Mouse (Mus musculus) heart, postnatal 0 days (tissue): ENCODE data around the gene Uqcr10. TPM values are rescaled to one million over a fixed set of nuclear protein-coding genes. Genes with fewer than 3 reads are reported as not detected.

Source experiments
- ATAC-seq: fragments of 200-750 bp; cut with Nextera tagmentation; 2 replicates; pipeline ENCODE4 v1.8.0; 2017; ENCODE audit warnings: low read depth, moderate number of reproducible peaks, moderate library complexity; ENCODE audit not compliant: insufficient read depth
- DNase-seq: peaks from one replicate; pipeline ENCODE4 v3.0.0-alpha.2; 2016; ENCODE audit warnings: low spot score
- H3K27ac ChIP-seq: fragments of 300-500 bp; sonication (generic); 2 replicates; pipeline ENCODE4 v1.5.1; 2014; ENCODE audit warnings: low read depth, mild to moderate bottlenecking
- H3K27me3 ChIP-seq: fragments of 300-500 bp; sonication (generic); 2 replicates; pipeline ENCODE4 v1.6.1; 2014; ENCODE audit warnings: low read length, mixed read lengths; ENCODE audit not compliant: control insufficient read depth, insufficient read depth
- H3K36me3 ChIP-seq: fragments of 300-500 bp; sonication (generic); replicated peaks from 2 replicates; pipeline ENCODE4 v1.6.1; 2014; ENCODE audit warnings: low read length, mixed read lengths; ENCODE audit not compliant: control insufficient read depth, insufficient read depth
- H3K4me1 ChIP-seq: fragments of 300-500 bp; sonication (generic); 2 replicates; pipeline ENCODE4 v1.6.1; 2014; ENCODE audit warnings: antibody characterized with exemption; ENCODE audit not compliant: control insufficient read depth, insufficient read depth
- H3K4me2 ChIP-seq: fragments of 300-500 bp; sonication (generic); 2 replicates; pipeline ENCODE4 v1.6.1; 2014; ENCODE audit warnings: low read depth, mild to moderate bottlenecking, low read length, moderate library complexity
- H3K4me3 ChIP-seq: fragments of 300-500 bp; sonication (generic); 2 replicates; pipeline ENCODE4 v1.5.1; 2014; ENCODE audit warnings: low read depth, low read length
- H3K9ac ChIP-seq: fragments of 300-500 bp; sonication (generic); replicated peaks from 2 replicates; pipeline ENCODE4 v1.6.1; 2014; ENCODE audit warnings: low read depth, low read length, mixed read lengths
- H3K9me3 ChIP-seq: fragments of 300-500 bp; sonication (generic); replicated peaks from 2 replicates; pipeline ENCODE4 v1.6.1; 2016; ENCODE audit warnings: low read length; ENCODE audit not compliant: control insufficient read depth
- CTCF ChIP-seq: IDR thresholded peaks from 2 replicates; pipeline ENCODE4 v1.5.1; 2016; ENCODE audit warnings: antibody characterized with exemption, control low read depth, low read depth
- EP300 ChIP-seq: IDR thresholded peaks from 2 replicates; pipeline ENCODE4 v1.6.1; 2016; ENCODE audit warnings: antibody characterized with exemption, low read depth
- WGBS: fragments of 180-500 bp; shearing (Covaris S2); extraction: QIAGEN DNeasy Blood & Tissue Kit; methylation state at CpG from one replicate; pipeline ENCODE4 v1.1.7; 2014; 5-methylcytosine and 5-hydroxymethylcytosine counted together
- polyA plus RNA-seq: library from polyadenylated mRNA; unstranded; fragments of >200 nt; fragmentation: Nextera tagmentation; extraction: Ambion mirVana; gene quantifications from 2 replicates; pipeline ENCODE4 v1.2.1, GENCODE M21; 2015
- total RNA-seq: library from RNA; depleted of rRNA; stranded (reverse); fragments of >200 nt; gene quantifications from 2 replicates; pipeline ENCODE4 v1.2.3, GENCODE M21; 2014; ENCODE audit warnings: low replicate concordance

The Uqcr10 gene
- total and polyA plus RNA-seq, 2 experiments from 2014 or later, result 837 to 3,434 TPM

- 0 out of 2 replicates have a peak, but pooled peaks cover 3% of the 10 kb centered on the region for H3K4me1 ChIP-seq
- H3K27me3 ChIP-seq, result no peaks in the 10 kb centered on the region
- H3K36me3 ChIP-seq, result 0 out of 2 replicates have a peak, but pooled peaks cover 9% of the 10 kb centered on the region
- WGBS, result 41% methylated on average over 12 of the region's 12 CpGs
- no peak overlapping the region for H3K4me3 ChIP-seq
- TF ChIP-seq CTCF (peak; percentile 20; the same call in 1 of the 2 replicates), EP300 (no peak)
- no peak overlapping the region for H3K9ac ChIP-seq
- DNase-seq (no peak), ATAC-seq (no peak)
- H3K4me2 ChIP-seq, result no peak overlapping the region
- H3K27ac ChIP-seq, result no peak overlapping the region
- H3K9me3 ChIP-seq, result no peaks in the 10 kb centered on the region
These were observed 30.0 kb upstream of the Uqcr10 start for GRCm38 (mm10) chr11:4734179-4734578.

GRCm38 (mm10) chr11:4731781-4732180 is 27.6 kb upstream of the Uqcr10 start:
- Histone ChIP-seq H3K9ac (no peak overlapping the region), H3K27me3 (no peaks in the 10 kb centered on the region), H3K27ac (no peak overlapping the region), H3K4me3 (no peak overlapping the region), H3K9me3 (no peaks in the 10 kb centered on the region), H3K4me1 (0 out of 2 replicates have a peak, but pooled peaks cover 3% of the 10 kb centered on the region), H3K36me3 (no peaks in the 10 kb centered on the region), H3K4me2 (no peak overlapping the region)
- DNase-seq (no peak), ATAC-seq (no peak)
- no peak for TF ChIP-seq CTCF
- TF ChIP-seq EP300, result no peak
- WGBS, result 86% methylated on average over 7 of the region's 7 CpGs

DNA sequence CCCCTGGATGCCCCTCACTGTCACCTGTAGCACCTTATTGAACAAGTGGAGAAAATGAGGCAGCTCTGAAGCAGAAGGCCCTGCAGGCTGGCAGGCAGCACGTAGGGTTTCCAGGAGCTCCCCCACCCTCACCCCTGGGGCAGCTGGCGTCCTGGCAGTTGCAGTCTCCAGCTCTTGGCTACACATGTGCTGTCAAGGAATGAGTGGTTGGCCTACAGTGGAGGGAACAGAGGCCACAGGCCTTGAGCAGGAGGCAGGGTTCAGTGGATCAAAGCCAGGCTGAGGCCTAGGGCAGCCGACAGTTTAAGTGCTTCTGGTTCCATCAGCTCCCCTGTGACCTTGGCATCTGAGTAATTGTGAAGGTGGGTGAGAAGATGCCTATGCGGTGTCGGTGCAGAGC is 26.8 kb upstream of the Uqcr10 start:
- no peak overlapping the region for H3K9ac ChIP-seq
- H3K4me3 ChIP-seq, result no peak overlapping the region
- no peak overlapping the region for H3K27ac ChIP-seq
- no peak overlapping the region for H3K4me2 ChIP-seq
- 0 out of 2 replicates have a peak, but pooled peaks cover 3% of the 10 kb centered on the region for H3K36me3 ChIP-seq
- H3K9me3 ChIP-seq, result no peaks in the 10 kb centered on the region
- 0 out of 2 replicates have a peak, but pooled peaks cover 3% of the 10 kb centered on the region for H3K4me1 ChIP-seq
- H3K27me3 ChIP-seq, result no peaks in the 10 kb centered on the region
- no peak for DNase-seq
- TF ChIP-seq EP300, result no peak
- no peak for TF ChIP-seq CTCF
- WGBS, result 72% methylated on average over 5 of the region's 5 CpGs
- no peak for ATAC-seq

DNA sequence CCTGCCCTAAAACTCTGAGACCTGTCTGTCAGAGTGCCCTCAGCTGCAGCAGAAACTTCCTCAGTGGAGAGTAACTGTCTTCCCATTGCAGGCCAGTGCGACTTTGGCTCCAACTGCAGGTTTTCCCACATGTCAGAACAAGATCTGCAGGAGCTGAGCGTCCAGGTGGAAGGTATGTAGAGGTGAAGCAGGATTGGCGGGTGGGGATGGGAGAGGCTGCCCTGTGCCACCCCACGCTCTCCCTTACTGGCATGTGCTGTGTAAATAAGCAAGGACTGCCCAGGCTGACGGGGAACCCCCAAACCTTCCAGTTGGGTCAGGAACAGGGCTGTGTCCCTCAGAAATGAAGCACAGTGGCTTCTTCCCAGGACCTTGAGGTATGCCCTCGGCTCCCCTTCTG is 26.0 kb upstream of the Uqcr10 start:
- no peak overlapping the region for H3K4me3 ChIP-seq
- H3K36me3 ChIP-seq, result peaks cover 10% of the 10 kb centered on the region
- H3K9me3 ChIP-seq, result no peaks in the 10 kb centered on the region
- 0 out of 2 replicates have a peak, but pooled peaks cover 3% of the 10 kb centered on the region for H3K4me1 ChIP-seq
- no peak for TF ChIP-seq EP300
- TF ChIP-seq CTCF, result no peak
- H3K9ac ChIP-seq, result no peak overlapping the region
- H3K27ac ChIP-seq, result no peak overlapping the region
- 71% methylated on average over 6 of the region's 6 CpGs for WGBS
- no peak for ATAC-seq
- H3K27me3 ChIP-seq, result no peaks in the 10 kb centered on the region
- DNase-seq, result no peak
- no peak overlapping the region for H3K4me2 ChIP-seq

- 17% methylated on average over 12 of the region's 12 CpGs for WGBS
- Histone ChIP-seq H3K36me3 (peaks cover 15% of the 10 kb centered on the region), H3K27me3 (no peaks in the 10 kb centered on the region), H3K4me2 (no peak overlapping the region), H3K4me3 (no peak overlapping the region), H3K9ac (no peak overlapping the region), H3K27ac (no peak overlapping the region), H3K9me3 (no peaks in the 10 kb centered on the region), H3K4me1 (0 out of 2 replicates have a peak, but pooled peaks cover 3% of the 10 kb centered on the region)
- ATAC-seq (0 out of 2 replicates have a peak, but pooled peaks have one; percentile 33), DNase-seq (peak; percentile 24)
- TF ChIP-seq EP300 (no peak), CTCF (no peak)
These were observed 25.5 kb upstream of the Uqcr10 start for GRCm38 (mm10) chr11:4729603-4730002.

- ATAC-seq (no peak), DNase-seq (no peak)
- Histone ChIP-seq H3K36me3 (peaks cover 39% of the 10 kb centered on the region), H3K9ac (no peak overlapping the region), H3K4me3 (no peak overlapping the region), H3K4me2 (no peak overlapping the region), H3K9me3 (no peaks in the 10 kb centered on the region), H3K27me3 (no peaks in the 10 kb centered on the region), H3K4me1 (peaks cover 8% of the 10 kb centered on the region; the same call in 1 of the 2 replicates), H3K27ac (no peak overlapping the region)
- WGBS, result 84% methylated on average over 8 of the region's 8 CpGs
- no peak for TF ChIP-seq EP300
These were observed 17.6 kb upstream of the Uqcr10 start for GRCm38 (mm10) chr11:4721728-4722127.
